Mouse (Mus musculus): Measurements from ENCODE around the gene Krt79. TPM values are rescaled to one million over a fixed set of nuclear protein-coding genes. Genes with fewer than 3 reads are reported as not detected.

Gene Krt79
- total RNA-seq, 4 experiments from 2014 or later, result not detected

DNA sequence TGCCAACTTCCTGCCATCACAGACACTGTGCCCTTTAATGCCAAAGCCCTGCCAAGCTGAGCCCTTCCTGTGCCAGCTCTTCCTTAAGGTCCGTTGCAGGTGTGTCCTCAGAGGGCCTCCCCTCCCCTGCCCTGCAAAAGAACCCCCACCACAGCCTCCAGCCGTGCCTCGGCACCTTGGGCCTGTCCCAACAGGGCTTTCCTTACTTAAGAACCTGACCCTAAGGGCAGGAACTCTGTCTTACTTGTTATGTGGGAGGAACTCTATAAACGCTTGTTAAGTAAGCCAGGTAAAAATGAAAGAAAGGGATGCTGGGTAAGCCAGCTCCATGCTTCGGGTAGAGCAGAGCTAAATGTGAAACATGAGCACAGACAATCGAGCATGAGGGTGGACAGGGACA lies 7.1 kb downstream of the Krt79 start:
- DNase-seq (ENCODE audit: low spot score in 2 of 2), result no peak

- no peak for DNase-seq (ENCODE audit: low spot score in 2 of 2)
Observed at GRCm38 (mm10) chr15:101929666-101930065, 10.5 kb downstream of the Krt79 start.

- no peak for DNase-seq (ENCODE audit: low spot score in 2 of 2)
Observed at GRCm38 (mm10) chr15:101929087-101929486, 11.0 kb downstream of the Krt79 start.

DNA sequence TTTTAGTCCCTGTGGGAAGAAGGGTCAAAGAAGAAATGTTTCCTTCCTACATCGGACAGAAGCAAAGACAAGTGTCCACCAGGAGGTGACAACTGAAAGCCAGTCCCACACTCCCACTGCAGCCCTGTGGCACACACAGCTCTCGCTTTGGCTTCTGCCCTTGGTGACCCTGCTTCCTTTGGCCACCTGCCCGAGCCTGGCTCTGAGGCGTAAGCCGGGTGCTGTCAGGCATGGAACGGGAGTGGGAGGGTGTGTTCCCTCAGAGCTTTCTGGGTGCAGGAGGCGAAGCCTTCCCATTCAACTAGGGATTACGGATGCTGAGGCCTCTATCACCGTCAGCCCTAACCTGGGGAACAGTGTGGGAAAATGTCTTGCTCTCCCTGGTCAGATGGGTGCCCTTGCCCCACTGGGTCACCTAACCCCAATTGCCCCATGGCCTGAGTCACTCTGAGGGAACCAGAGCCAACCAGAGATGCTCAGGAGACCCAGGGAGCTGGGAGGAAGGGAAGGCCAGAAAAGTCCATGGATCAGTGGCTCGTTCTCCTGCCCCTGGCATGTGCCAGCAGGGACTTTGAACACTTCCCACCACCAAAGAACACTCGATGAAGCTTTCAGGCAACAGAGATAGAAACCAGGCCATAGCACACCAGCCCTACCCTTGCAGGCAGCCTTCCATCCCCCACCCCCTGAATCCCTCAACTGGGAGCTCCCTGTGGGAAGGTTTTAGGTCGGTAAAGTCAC lies 12.6 kb downstream of the Krt79 start:
- DNase-seq (ENCODE audit: low spot score in 2 of 2), result no peak

- DNase-seq (ENCODE audit: low spot score in 2 of 2), result no peak
Observed at GRCm38 (mm10) chr15:101925041-101925440, 15.1 kb downstream of the Krt79 start.

- DNase-seq (ENCODE audit: low spot score in 2 of 2), result no peak
Observed at GRCm38 (mm10) chr15:101924635-101925034, 15.5 kb downstream of the Krt79 start, which contains the start of gene Krt4. Krt4 (minus strand) TSS chr15:101924735.

- DNase-seq (ENCODE audit: low spot score in 2 of 2), result no peak
Observed at GRCm38 (mm10) chr15:101922296-101922695, 17.8 kb downstream of the Krt79 start.

DNA sequence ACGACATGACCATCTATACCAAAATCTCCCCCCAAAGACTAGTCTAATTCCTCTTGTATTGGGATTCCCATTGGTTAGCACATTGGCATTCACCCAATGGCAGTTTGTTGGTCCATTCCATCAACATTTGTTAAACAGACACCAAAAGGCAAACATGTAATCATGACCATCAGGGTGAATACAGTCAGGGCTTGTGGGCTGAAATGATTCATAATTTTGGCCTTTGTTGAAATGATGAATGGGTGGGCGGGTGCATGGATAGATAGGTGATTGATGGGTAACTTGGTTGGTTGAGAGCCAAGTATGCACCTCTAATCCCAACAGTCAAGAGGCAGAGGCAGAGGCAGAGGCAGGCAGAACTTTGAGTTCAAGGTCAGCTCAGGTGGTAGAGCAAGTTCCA lies 24.1 kb downstream of the Krt79 start:
- DNase-seq (ENCODE audit: low spot score in 2 of 2), result no peak

GRCm38 (mm10) chr15:101904849-101905248 lies 35.3 kb downstream of the Krt79 start:
- DNase-seq (ENCODE audit: low spot score in 2 of 2), result no peak

DNA sequence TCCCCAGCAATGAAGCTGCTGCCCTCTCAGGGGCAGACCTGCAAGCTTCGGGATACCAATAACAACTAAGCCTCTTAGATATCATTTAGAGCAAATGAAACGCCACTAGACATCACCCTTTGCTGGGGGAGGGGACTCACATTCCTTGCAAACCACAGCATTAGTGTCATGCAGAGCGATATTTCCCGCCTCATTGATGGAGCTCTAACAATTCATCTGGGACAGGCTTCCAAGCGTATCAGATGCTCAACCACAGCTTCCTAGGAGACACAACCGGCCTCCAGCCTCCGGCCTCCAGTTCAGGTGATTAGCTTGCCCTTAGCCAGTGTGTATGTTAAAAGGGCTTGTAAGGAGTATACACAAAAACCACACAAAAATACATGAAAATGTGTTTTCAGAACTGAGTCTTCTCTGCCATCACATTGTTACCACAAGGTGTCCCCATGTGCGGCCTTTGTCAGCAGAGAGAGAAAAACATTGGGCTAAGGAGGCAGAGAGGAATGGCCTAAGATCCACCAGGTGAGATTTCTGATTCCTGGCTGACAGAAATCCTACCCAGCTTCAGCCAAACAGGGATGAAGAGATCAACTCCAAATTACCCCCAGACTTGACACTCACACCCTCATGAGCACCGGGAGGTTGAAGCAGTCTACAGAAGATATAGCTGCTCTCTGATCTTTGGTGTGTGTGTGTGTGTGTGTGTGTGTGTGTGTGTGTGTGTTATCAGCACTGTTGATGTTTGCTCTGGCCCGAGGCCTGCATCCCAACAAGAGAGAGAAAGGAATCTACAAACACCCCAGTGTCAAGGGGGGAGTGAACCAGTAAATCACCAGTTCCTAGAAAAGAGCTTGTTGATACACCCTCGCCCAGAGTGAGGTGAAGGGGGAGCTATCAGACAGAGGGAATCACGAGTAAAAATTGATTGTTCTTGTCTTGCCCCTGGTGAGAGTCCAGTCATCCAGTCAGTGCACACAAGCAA lies 37.7 kb downstream of the Krt79 start:
- no peak for DNase-seq (ENCODE audit: low spot score in 2 of 2)

DNA sequence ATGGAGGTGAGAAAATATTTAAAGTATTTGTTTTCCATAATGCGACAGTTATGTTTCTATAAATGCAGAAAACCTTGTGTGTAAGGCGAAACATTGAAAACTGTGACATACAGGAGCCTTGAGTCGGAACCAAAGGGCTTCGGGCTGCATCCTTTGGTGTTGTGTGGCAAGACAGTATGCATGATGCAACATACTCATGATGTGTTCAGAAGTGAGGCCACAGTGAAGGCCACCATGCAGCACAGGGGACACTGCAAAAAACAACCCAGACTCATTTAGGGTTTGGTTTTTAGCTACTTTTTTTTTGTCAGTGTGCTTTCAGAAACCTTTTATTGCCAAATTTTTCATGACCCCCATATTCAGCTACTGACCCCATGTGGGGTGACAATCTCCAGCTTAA lies 44.9 kb downstream of the Krt79 start:
- no peak for DNase-seq (ENCODE audit: low spot score in 2 of 2)

GRCm38 (mm10) chr15:101892820-101893219 lies 47.3 kb downstream of the Krt79 start, which contains the start of gene Krt76:
Krt76 (minus strand) TSS chr15:101892920.
- DNase-seq (ENCODE audit: low spot score in 2 of 2), result no peak

GRCm38 (mm10) chr15:101879776-101880175 lies 60.3 kb downstream of the Krt79 start:
- DNase-seq (ENCODE audit: low spot score in 2 of 2), result no peak

Small RNAs within 50 kb of the gene (microRNA-seq; reads per million reads assigned to microRNA genes)
- gene Gm44356, result 0 reads per million in 2 experiments

Other genes with a start within 250 kb of the Krt79 start
- not detected for gene Krt6a, start 246.0 kb downstream of the Krt79 start, total RNA-seq (2022)
- not detected for gene Krt5, start 227.4 kb downstream of the Krt79 start, total RNA-seq (2022)
- not detected for gene Krt71, start 197.2 kb downstream of the Krt79 start, total RNA-seq (2022)
- not detected for gene Krt72, start 153.9 kb downstream of the Krt79 start, total RNA-seq (2022)
- 1 to 10 TPM in 3 of 4 experiments, under 1 TPM in 1; 0.76 to 1.4 (median 1.1) TPM for gene Krt73, start 138.0 kb downstream of the Krt79 start, total RNA-seq (2022)
- gene Krt2, start 122.2 kb downstream of the Krt79 start, total RNA-seq (2022), result under 1 TPM; 0.17 to 0.82 (median 0.39) TPM
- gene Krt1, start 89.5 kb downstream of the Krt79 start, total RNA-seq (2022), result 1 to 10 TPM; 1.7 to 3.3 (median 2.6) TPM
- gene Krt77, start 70.6 kb downstream of the Krt79 start, total RNA-seq (2022), result 10 to 100 TPM in 2 of 4 experiments, 1 to 10 TPM in 2; 7.2 to 11.8 (median 10.0) TPM
- not detected for gene Krt76, start 47.4 kb downstream of the Krt79 start, total RNA-seq (2022)
- not detected for gene Krt4, start 15.6 kb downstream of the Krt79 start, total RNA-seq (2022)
- not detected for gene Krt78, start 14.0 kb upstream of the Krt79 start, total RNA-seq (2022)
- under 1 TPM; 0.17 to 0.95 (median 0.23) TPM for gene Krt8, start 64.2 kb upstream of the Krt79 start, total RNA-seq (2022)
- 1 to 10 TPM in 2 of 4 experiments, under 1 TPM in 2; 0.26 to 2.5 (median 1.3) TPM for gene Krt18, start 87.9 kb upstream of the Krt79 start, total RNA-seq (2022)
- 100 to 1,000 TPM; 191 to 203 (median 200) TPM for gene Eif4b, start 133.4 kb upstream of the Krt79 start, total RNA-seq (2022)
- 10 to 100 TPM; 23.3 to 29.5 (median 24.3) TPM for gene Tns2, start 160.1 kb upstream of the Krt79 start, total RNA-seq (2022)
- 100 to 1,000 TPM; 147 to 167 (median 161) TPM for gene Spryd3, start 195.9 kb upstream of the Krt79 start, total RNA-seq (2022)
- 10 to 100 TPM; 42.4 to 49.5 (median 45.5) TPM for gene Igfbp6, start 204.0 kb upstream of the Krt79 start, total RNA-seq (2022)
- under 1 TPM in 2 of 4 experiments, not detected in 2; 0.26 to 0.27 TPM for gene Soat2, start 210.2 kb upstream of the Krt79 start, total RNA-seq (2022)